Mouse (Mus musculus) MEL (cell line): ENCODE measurements around the gene Ssb. TPM values are rescaled to one million over a fixed set of nuclear protein-coding genes. Genes with fewer than 3 reads are reported as not detected.

Experiments used
- DNase-seq: peaks from one replicate; pipeline ENCODE4 v3.0.0; 2011; ENCODE audit warnings: low read depth, low spot score
- H3K27ac ChIP-seq: 2 replicates; pipeline ENCODE4 v1.5.1; 2012; ENCODE audit warnings: low read depth, mild to moderate bottlenecking, control low read depth, low read length, moderate library complexity; ENCODE audit not compliant: control insufficient read depth
- H3K27me3 ChIP-seq, 2 experiments: fragments of 150-350 bp in 1 of 2; sonication (generic) in 1 of 2; 2 replicates each; pipeline ENCODE4 v1.6.1; 2012; ENCODE audit warnings: low read length in 2 of 2, mild to moderate bottlenecking in 2 of 2, improper control_type of control experiment in 1 of 2, moderate library complexity in 1 of 2; ENCODE audit not compliant: insufficient read depth in 2 of 2, control insufficient read depth in 1 of 2
- H3K36me3 ChIP-seq, 2 experiments: 2 replicates each; pipeline ENCODE4 v1.6.1; 2012 to 2014; ENCODE audit warnings: low read length in 2 of 2, improper control_type of control experiment in 1 of 2, inconsistent platforms in 1 of 2, mild to moderate bottlenecking in 1 of 2; ENCODE audit not compliant: insufficient read depth in 2 of 2, control insufficient read depth in 1 of 2
- H3K4me1 ChIP-seq, 2 experiments: fragments of 150-350 bp in 1 of 2; sonication (generic) in 1 of 2; 2 replicates each; pipeline ENCODE4 v1.6.1; 2012; ENCODE audit warnings: low read length in 2 of 2, improper control_type of control experiment in 1 of 2, mild to moderate bottlenecking in 1 of 2; ENCODE audit not compliant: insufficient read depth in 2 of 2, control insufficient read depth in 1 of 2
- H3K4me3 ChIP-seq, 2 experiments: fragments of 150-350 bp in 1 of 2; sonication (generic) in 1 of 2; 2 replicates each; pipeline ENCODE4 v1.5.1; 2012; ENCODE audit warnings: low read depth in 2 of 2, low read length in 2 of 2, mild to moderate bottlenecking in 2 of 2, moderate library complexity in 2 of 2, control low read depth in 1 of 2, improper control_type of control experiment in 1 of 2; ENCODE audit not compliant: control insufficient read depth in 1 of 2, insufficient read depth in 1 of 2
- H3K79me2 ChIP-seq: 2 replicates; pipeline ENCODE4 v1.6.1; 2012; ENCODE audit warnings: mild to moderate bottlenecking, low read length, moderate library complexity; ENCODE audit not compliant: control insufficient read depth, poor library complexity, insufficient read depth
- H3K9ac ChIP-seq: 2 replicates; pipeline ENCODE4 v1.6.1; 2012; ENCODE audit warnings: low read depth, mild to moderate bottlenecking, control low read depth, low read length, moderate library complexity; ENCODE audit not compliant: control insufficient read depth, poor library complexity, severe bottlenecking
- H3K9me3 ChIP-seq: fragments of 150-350 bp; sonication (generic); replicated peaks from 2 replicates; pipeline ENCODE4 v1.6.1; 2012; ENCODE audit warnings: mild to moderate bottlenecking, low read length, improper control_type of control experiment, moderate library complexity; ENCODE audit not compliant: insufficient read depth
- BHLHE40 ChIP-seq: IDR thresholded peaks from 2 replicates; pipeline ENCODE4 v1.6.1; 2012; ENCODE audit warnings: low read depth, mild to moderate bottlenecking, inconsistent platforms, low read length, improper control_type of control experiment, borderline replicate concordance
- CHD1 ChIP-seq: IDR thresholded peaks from 2 replicates; pipeline ENCODE4 v1.6.1; 2012; ENCODE audit warnings: low read depth, mild to moderate bottlenecking, inconsistent platforms, low read length, improper control_type of control experiment
- CHD2 ChIP-seq: IDR thresholded peaks from 2 replicates; pipeline ENCODE4 v1.6.1; 2011; ENCODE audit warnings: low read length, improper control_type of control experiment
- CTCF ChIP-seq, 3 experiments: IDR thresholded peaks in 2 of 3; conservative IDR thresholded peaks in 1 of 3; 2 replicates each; pipeline ENCODE4 v1.5.1; 2011 to 2012; ENCODE audit warnings: low read length in 3 of 3, low read depth in 2 of 3, mild to moderate bottlenecking in 2 of 3, improper control_type of control experiment in 1 of 3, inconsistent platforms in 1 of 3, mixed read lengths in 1 of 3, moderate library complexity in 1 of 3; ENCODE audit not compliant: control insufficient read depth in 1 of 3, insufficient read depth in 1 of 3, poor library complexity in 1 of 3, severe bottlenecking in 1 of 3
- ELF1 ChIP-seq: IDR thresholded peaks from 2 replicates; pipeline ENCODE4 v1.6.1; 2014; ENCODE audit warnings: low read depth, mild to moderate bottlenecking, inconsistent platforms, low read length, improper control_type of control experiment, moderate library complexity
- EP300 ChIP-seq, 2 experiments: IDR thresholded peaks; 2 replicates each; pipeline ENCODE4 v1.6.1; 2011; ENCODE audit warnings: improper control_type of control experiment in 2 of 2, low read length in 2 of 2, low read depth in 1 of 2, mild to moderate bottlenecking in 1 of 2
- ETS1 ChIP-seq: IDR thresholded peaks from 2 replicates; pipeline ENCODE4 v1.6.1; 2012; ENCODE audit warnings: low read depth, mild to moderate bottlenecking, inconsistent platforms, low read length, improper control_type of control experiment, moderate library complexity
- GABPA ChIP-seq: IDR thresholded peaks from 2 replicates; pipeline ENCODE4 v1.6.1; 2012; ENCODE audit warnings: low read depth, mild to moderate bottlenecking, inconsistent platforms, low read length, improper control_type of control experiment, moderate library complexity
- GATA1 ChIP-seq: IDR thresholded peaks from 2 replicates; pipeline ENCODE4 v1.6.1; 2011; ENCODE audit warnings: low read depth, low read length, improper control_type of control experiment
- HCFC1 ChIP-seq: IDR thresholded peaks from 2 replicates; pipeline ENCODE4 v1.6.1; 2012; ENCODE audit warnings: low read depth, mild to moderate bottlenecking, inconsistent platforms, low read length, improper control_type of control experiment, moderate library complexity
- JUND ChIP-seq: IDR thresholded peaks from 2 replicates; pipeline ENCODE4 v1.6.1; 2011; ENCODE audit warnings: low read depth, mild to moderate bottlenecking, improper control_type of control experiment, low read length
- KAT2A ChIP-seq: conservative IDR thresholded peaks from 2 replicates; pipeline ENCODE4 v1.6.1; 2012; ENCODE audit warnings: low read depth, low read length, improper control_type of control experiment, inconsistent platforms
- MAFK ChIP-seq: IDR thresholded peaks from 2 replicates; pipeline ENCODE4 v1.6.1; 2011; ENCODE audit warnings: low read depth, mild to moderate bottlenecking, low read length, improper control_type of control experiment, borderline replicate concordance
- MAX ChIP-seq: IDR thresholded peaks from 2 replicates; pipeline ENCODE4 v1.6.1; 2011; ENCODE audit warnings: low read length, improper control_type of control experiment
- MAZ ChIP-seq: IDR thresholded peaks from 2 replicates; pipeline ENCODE4 v1.6.1; 2012; ENCODE audit warnings: low read depth, mild to moderate bottlenecking, inconsistent platforms, low read length, improper control_type of control experiment
- MEF2A ChIP-seq: IDR thresholded peaks from 2 replicates; pipeline ENCODE4 v1.6.1; 2014; ENCODE audit warnings: low read depth, mild to moderate bottlenecking, inconsistent platforms, low read length, improper control_type of control experiment; ENCODE audit not compliant: poor library complexity, insufficient replicate concordance, severe bottlenecking; ENCODE audit errors: extremely low read depth
- MXI1 ChIP-seq: IDR thresholded peaks from 2 replicates; pipeline ENCODE4 v1.6.1; 2011; ENCODE audit warnings: mild to moderate bottlenecking, low read depth, low read length, improper control_type of control experiment
- MYB ChIP-seq: IDR thresholded peaks from 2 replicates; pipeline ENCODE4 v1.6.1; 2011; ENCODE audit warnings: mild to moderate bottlenecking, low read depth, low read length, improper control_type of control experiment
- MYC ChIP-seq: IDR thresholded peaks from 2 replicates; pipeline ENCODE4 v1.6.1; 2011; ENCODE audit warnings: low read depth, mild to moderate bottlenecking, low read length, improper control_type of control experiment, moderate library complexity
- NELFE ChIP-seq: IDR thresholded peaks from 2 replicates; pipeline ENCODE4 v1.6.1; 2011; ENCODE audit warnings: low read depth, low read length, improper control_type of control experiment
- NRF1 ChIP-seq: IDR thresholded peaks from 2 replicates; pipeline ENCODE4 v1.6.1; 2014; ENCODE audit warnings: low read depth, mild to moderate bottlenecking, inconsistent platforms, low read length, improper control_type of control experiment, moderate library complexity; ENCODE audit not compliant: poor library complexity, insufficient read depth, severe bottlenecking
- POLR2A ChIP-seq, 2 experiments: IDR thresholded peaks; 2 replicates each; pipeline ENCODE4 v1.6.1; 2011 to 2012; ENCODE audit warnings: low read length in 2 of 2, mild to moderate bottlenecking in 2 of 2, control low read depth in 1 of 2, improper control_type of control experiment in 1 of 2, low read depth in 1 of 2, moderate library complexity in 1 of 2; ENCODE audit not compliant: control insufficient read depth in 1 of 2, insufficient read depth in 1 of 2, poor library complexity in 1 of 2
- POLR2AphosphoS2 ChIP-seq: IDR thresholded peaks from 2 replicates; pipeline ENCODE4 v1.6.1; 2011; ENCODE audit warnings: low read length, improper control_type of control experiment
- POLR2AphosphoS5 ChIP-seq: IDR thresholded peaks from 2 replicates; pipeline ENCODE4 v1.6.1; 2012; ENCODE audit warnings: low read depth, borderline replicate concordance, mild to moderate bottlenecking, inconsistent platforms, low read length, moderate library complexity, mixed read lengths
- RAD21 ChIP-seq: IDR thresholded peaks from 2 replicates; pipeline ENCODE4 v1.6.1; 2011; ENCODE audit warnings: mild to moderate bottlenecking, low read depth, low read length, improper control_type of control experiment
- RCOR1 ChIP-seq: IDR thresholded peaks from 2 replicates; pipeline ENCODE4 v1.6.1; 2012; ENCODE audit warnings: low read depth, mild to moderate bottlenecking, inconsistent platforms, low read length, improper control_type of control experiment
- SIN3A ChIP-seq: IDR thresholded peaks from 2 replicates; pipeline ENCODE4 v1.6.1; 2012; ENCODE audit warnings: low read length, improper control_type of control experiment, inconsistent platforms
- SMC3 ChIP-seq: IDR thresholded peaks from 2 replicates; pipeline ENCODE4 v1.6.1; 2011; ENCODE audit warnings: low read depth, low read length, improper control_type of control experiment
- TAL1 ChIP-seq: IDR thresholded peaks from 2 replicates; pipeline ENCODE4 v1.6.1; 2012; ENCODE audit warnings: mild to moderate bottlenecking, inconsistent platforms, low read length, moderate library complexity, mixed read lengths
- TBP ChIP-seq: IDR thresholded peaks from 2 replicates; pipeline ENCODE4 v1.8.0; 2011; ENCODE audit warnings: low read depth, low read length, improper control_type of control experiment
- TCF12 ChIP-seq: IDR thresholded peaks from 2 replicates; pipeline ENCODE4 v1.6.1; 2014; ENCODE audit warnings: low read depth, mild to moderate bottlenecking, inconsistent platforms, low read length, improper control_type of control experiment, moderate library complexity
- UBTF ChIP-seq: IDR thresholded peaks from 2 replicates; pipeline ENCODE4 v1.6.1; 2012; ENCODE audit warnings: low read depth, mild to moderate bottlenecking, inconsistent platforms, low read length, improper control_type of control experiment, moderate library complexity, borderline replicate concordance; ENCODE audit not compliant: insufficient read depth
- USF1 ChIP-seq: IDR thresholded peaks from 2 replicates; pipeline ENCODE4 v1.6.1; 2014; ENCODE audit warnings: low read depth, mild to moderate bottlenecking, inconsistent platforms, low read length, improper control_type of control experiment, moderate library complexity
- USF2 ChIP-seq, 2 experiments: IDR thresholded peaks; 2 replicates each; pipeline ENCODE4 v1.6.1; 2011 to 2012; ENCODE audit warnings: improper control_type of control experiment in 2 of 2, low read length in 2 of 2, borderline replicate concordance in 1 of 2, inconsistent platforms in 1 of 2, low read depth in 1 of 2, mild to moderate bottlenecking in 1 of 2; ENCODE audit not compliant: insufficient read depth in 1 of 2
- ZKSCAN1 ChIP-seq: IDR thresholded peaks from 2 replicates; pipeline ENCODE4 v1.6.1; 2012; ENCODE audit warnings: low read depth, mild to moderate bottlenecking, inconsistent platforms, low read length, improper control_type of control experiment, moderate library complexity
- ZMIZ1 ChIP-seq: IDR thresholded peaks from 2 replicates; pipeline ENCODE4 v1.6.1; 2012; ENCODE audit warnings: low read depth, mild to moderate bottlenecking, inconsistent platforms, low read length, improper control_type of control experiment, moderate library complexity
- ZNF384 ChIP-seq: IDR thresholded peaks from 2 replicates; pipeline ENCODE4 v1.6.1; 2012; ENCODE audit warnings: low read depth, mild to moderate bottlenecking, inconsistent platforms, low read length, improper control_type of control experiment
- polyA plus RNA-seq, 2 experiments: library from polyadenylated mRNA; stranded (reverse) in 1 of 2; unstranded in 1 of 2; fragments of >175 nt in 1 of 2; fragments of >200 nt in 1 of 2; gene quantifications; 2 replicates each; pipeline versions ENCODE4 v1.2.1 to v1.2.4; 2012; ENCODE audit warnings: low replicate concordance in 2 of 2, low read depth in 1 of 2; ENCODE audit not compliant: insufficient read length in 2 of 2, insufficient read depth in 1 of 2, missing spikeins in 1 of 2
- total RNA-seq: library from RNA; depleted of rRNA; stranded (reverse); fragments of 300-350 nt; gene quantifications from 2 replicates; pipeline ENCODE4 v1.2.3, GENCODE M21; 2012

The Ssb gene
- total and polyA plus RNA-seq, 3 experiments = 219 to 1,377 (median 357) TPM

DNA sequence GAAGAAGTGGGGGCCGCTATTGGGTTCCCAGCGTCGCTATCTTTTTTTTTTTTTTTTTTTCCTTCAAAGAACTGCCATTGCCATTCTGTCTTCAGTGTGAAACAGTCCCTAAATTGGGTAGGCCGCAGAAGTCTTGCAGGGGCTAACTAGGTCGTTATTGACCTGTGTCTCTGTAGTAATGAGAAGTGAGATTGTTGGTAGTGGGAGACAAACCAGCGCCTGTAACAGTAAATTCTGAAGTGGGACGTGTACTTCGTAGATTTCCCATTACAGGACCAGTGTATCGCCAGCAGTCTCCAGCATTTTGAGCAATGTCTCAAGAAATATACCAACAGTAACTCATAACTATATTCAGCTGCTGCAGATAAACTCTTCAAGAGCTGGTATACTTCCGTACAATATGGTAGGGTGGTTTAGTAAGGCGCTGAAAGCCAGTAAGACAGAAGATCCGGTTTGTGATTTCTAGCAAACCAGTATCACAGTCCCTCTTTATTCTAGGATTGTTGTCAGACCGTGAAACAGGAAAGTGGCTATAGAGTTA is 825 bp downstream of the Ssb start:
- peak overlapping the region; percentile 98 for H3K9ac ChIP-seq
- peak; percentile 69 for DNase-seq

DNA sequence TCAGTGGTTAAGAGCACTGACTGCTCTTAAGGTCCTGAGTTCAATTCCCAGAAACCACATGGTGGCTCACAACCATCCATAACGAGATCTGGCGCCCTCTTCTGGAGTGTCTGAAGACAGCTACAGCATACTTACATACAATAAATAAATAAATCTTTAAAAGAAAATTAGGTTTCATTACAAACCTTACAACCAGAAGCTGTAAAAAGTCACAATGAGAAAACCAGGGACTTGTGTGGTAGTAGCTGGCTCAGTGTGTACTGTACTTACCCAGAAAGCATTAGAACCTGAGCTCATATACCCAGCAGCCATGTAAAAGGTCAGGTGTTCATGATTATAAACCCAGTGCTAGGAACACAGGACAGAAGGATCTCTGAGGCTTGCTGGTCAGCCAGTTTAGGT is 22.6 kb downstream of the Ssb start:
- Histone ChIP-seq H3K9me3 (no peaks in the 10 kb centered on the region), H3K4me3 (peak overlapping the region; percentile 64 to 95), H3K4me1 (peaks cover 2 to 4% of the 10 kb centered on the region in 2 experiments; a peak in 2 of 4 replicates), H3K79me2 (peaks cover 16% of the 10 kb centered on the region), H3K36me3 (peaks cover 0 to 10% of the 10 kb centered on the region in 2 experiments; a peak in 3 of 4 replicates), H3K9ac (peak overlapping the region; percentile 94), H3K27ac (no peak overlapping the region), H3K27me3 (no peaks in the 10 kb centered on the region)
- DNase-seq = peak; percentile 54
- TF ChIP-seq MYC (peak; percentile 76; the same call in 1 of the 2 replicates), CHD2 (no peak), CTCF (IDR thresholded peaks at IDR 0.05 in 2 of 3, conservative IDR thresholded peaks at IDR 0.05 in 1 of 3; ENCODE audit: control insufficient read depth in 1 of 3, insufficient read depth in 1 of 3, low read depth in 2 of 3, low read length in 3 of 3, poor library complexity in 1 of 3, severe bottlenecking in 1 of 3) (peak in 2 of 3 experiments; percentile 20 to 44; a peak in 3 of 6 replicates), MXI1 (no peak), JUND (no peak), TBP (no peak), RAD21 (peak; percentile 16), SMC3 (no peak)

More for the DNA sequence above, 825 bp downstream of the Ssb start:
- peaks cover 34% of the 10 kb centered on the region for H3K79me2 ChIP-seq
- H3K27ac ChIP-seq = peak overlapping the region; percentile 89
- no peak for TF ChIP-seq NRF1
- no peak for TF ChIP-seq CTCF (IDR thresholded peaks at IDR 0.05 in 2 of 3, conservative IDR thresholded peaks at IDR 0.05 in 1 of 3; ENCODE audit: control insufficient read depth in 1 of 3, insufficient read depth in 1 of 3, low read depth in 2 of 3, low read length in 3 of 3, poor library complexity in 1 of 3, severe bottlenecking in 1 of 3)
- no peak for TF ChIP-seq MEF2A
- no peak for TF ChIP-seq GABPA
- TF ChIP-seq KAT2A = no peak
- TF ChIP-seq POLR2AphosphoS5 = no peak
- no peak for TF ChIP-seq RCOR1
- TF ChIP-seq SMC3 = no peak
- peak; percentile 94; the same call in 1 of the 2 replicates for TF ChIP-seq CHD1
- no peak for TF ChIP-seq USF2 (IDR thresholded peaks at IDR 0.05; ENCODE audit: borderline replicate concordance in 1 of 2, insufficient read depth in 1 of 2, low read depth in 1 of 2, low read length in 2 of 2)
- no peak for TF ChIP-seq TAL1
- 0 out of 2 replicates have a peak, but pooled peaks have one; percentile 25 for TF ChIP-seq ELF1
- no peak for TF ChIP-seq TBP
- no peak for TF ChIP-seq BHLHE40
- TF ChIP-seq MYC = 0 out of 2 replicates have a peak, but pooled peaks have one; percentile 18
- no peak for TF ChIP-seq ZKSCAN1
- TF ChIP-seq GATA1 = 0 out of 2 replicates have a peak, but pooled peaks have one; percentile 13
- TF ChIP-seq ETS1 = no peak
- TF ChIP-seq MAX = no peak
- TF ChIP-seq NELFE = no peak
- TF ChIP-seq CHD2 = no peak
- no peak for TF ChIP-seq ZMIZ1
- no peak for TF ChIP-seq MYB
- TF ChIP-seq UBTF = no peak
- no peak for TF ChIP-seq MAZ
- TF ChIP-seq POLR2A (IDR thresholded peaks at IDR 0.05; ENCODE audit: control insufficient read depth in 1 of 2, insufficient read depth in 1 of 2, low read depth in 1 of 2, low read length in 2 of 2, poor library complexity in 1 of 2) = no peak
- no peak for TF ChIP-seq USF1
- no peak for TF ChIP-seq TCF12
- TF ChIP-seq JUND = no peak
- no peak for TF ChIP-seq EP300 (IDR thresholded peaks at IDR 0.05; ENCODE audit: low read depth in 1 of 2, low read length in 2 of 2)
- TF ChIP-seq HCFC1 = no peak; the same call in 1 of the 2 replicates
- TF ChIP-seq ZNF384 = peak; percentile 73
- TF ChIP-seq MAFK = no peak
- 0 out of 2 replicates have a peak, but pooled peaks have one; percentile 23 for TF ChIP-seq POLR2AphosphoS2
- peak; percentile 24; the same call in 1 of the 2 replicates for TF ChIP-seq MXI1
- peak; percentile 81 for TF ChIP-seq SIN3A
- H3K27me3 ChIP-seq = no peaks in the 10 kb centered on the region
- H3K4me1 ChIP-seq = peaks cover 2 to 9% of the 10 kb centered on the region in 2 experiments; a peak in 3 of 4 replicates
- no peaks in the 10 kb centered on the region for H3K9me3 ChIP-seq
- H3K36me3 ChIP-seq = peaks cover 28 to 39% of the 10 kb centered on the region in 2 experiments
- H3K4me3 ChIP-seq = peak overlapping the region; percentile 97 to 99
